Mouse (Mus musculus) layer of hippocampus, postnatal 14 days (tissue): ENCODE results near the gene Zdhhc8. TPM values are rescaled to one million over a fixed set of nuclear protein-coding genes. Genes with fewer than 3 reads are reported as not detected.

Experiments
- DNase-seq, 2 experiments: peaks; one replicate each; pipeline ENCODE4 v3.0.0; 2021 to 2022; ENCODE audit warnings: low spot score in 2 of 2, mixed read lengths in 1 of 2
- total RNA-seq, 2 experiments: library from RNA; stranded (reverse); gene quantifications; 2 replicates each; pipeline ENCODE4 v1.2.3; 2021

Gene Zdhhc8
- total RNA-seq, 2 experiments from 2014 or later = 84.1 to 84.6 TPM

- no peak for DNase-seq
Observed at GRCm38 (mm10) chr16:18233451-18233850, 1.5 kb downstream of the Zdhhc8 start.

- DNase-seq = no peak
Observed at GRCm38 (mm10) chr16:18231451-18231850, 3.5 kb downstream of the Zdhhc8 start.

- no peak for DNase-seq
Observed at GRCm38 (mm10) chr16:18231047-18231446, 3.9 kb downstream of the Zdhhc8 start.

GRCm38 (mm10) chr16:18230617-18231016, 4.3 kb downstream of the Zdhhc8 start:
- DNase-seq = no peak

GRCm38 (mm10) chr16:18229622-18230021, 5.3 kb downstream of the Zdhhc8 start:
- DNase-seq = peak; percentile 69 to 71

- no peak for DNase-seq
Observed at GRCm38 (mm10) chr16:18228856-18229255, 6.1 kb downstream of the Zdhhc8 start.

GRCm38 (mm10) chr16:18227897-18228422, 7.0 kb downstream of the Zdhhc8 start:
- DNase-seq = no peak

- DNase-seq = no peak
Observed at GRCm38 (mm10) chr16:18227187-18227586, 7.7 kb downstream of the Zdhhc8 start.

- DNase-seq = no peak
Observed at GRCm38 (mm10) chr16:18222188-18222587, 12.7 kb downstream of the Zdhhc8 start.

GRCm38 (mm10) chr16:18221543-18221898, 13.4 kb downstream of the Zdhhc8 start:
- no peak for DNase-seq

GRCm38 (mm10) chr16:18220856-18221542, 13.9 kb downstream of the Zdhhc8 start:
- no peak for DNase-seq

- no peak for DNase-seq
Observed at GRCm38 (mm10) chr16:18220001-18220400, 14.9 kb downstream of the Zdhhc8 start.

GRCm38 (mm10) chr16:18218580-18218996, 16.3 kb downstream of the Zdhhc8 start:
- no peak for DNase-seq

GRCm38 (mm10) chr16:18217579-18217978, 17.4 kb downstream of the Zdhhc8 start, which contains the start of gene Ccdc188:
Gene Ccdc188, plus strand, starts transcription at chr16:18217879.
- no peak for DNase-seq

GRCm38 (mm10) chr16:18214858-18215257, 20.1 kb downstream of the Zdhhc8 start:
- peak in 1 of 2 experiments; percentile 71 for DNase-seq

GRCm38 (mm10) chr16:18213689-18214088, 21.2 kb downstream of the Zdhhc8 start:
- peak; percentile 69 to 74 for DNase-seq

- DNase-seq = peak; percentile 95 to 98
Observed at GRCm38 (mm10) chr16:18211417-18212171, 23.3 kb downstream of the Zdhhc8 start.

- peak; percentile 67 to 76 for DNase-seq
Observed at GRCm38 (mm10) chr16:18210701-18211416, 24.1 kb downstream of the Zdhhc8 start.

GRCm38 (mm10) chr16:18203430-18204091, 31.4 kb downstream of the Zdhhc8 start:
- no peak for DNase-seq

- DNase-seq = no peak
Observed at GRCm38 (mm10) chr16:18202061-18202460, 32.9 kb downstream of the Zdhhc8 start.

- DNase-seq = no peak
Observed at GRCm38 (mm10) chr16:18201620-18202019, 33.3 kb downstream of the Zdhhc8 start.
